Comparison of ENCODE assay signal across 13 mouse cellular contexts in the genomic region with DNA sequence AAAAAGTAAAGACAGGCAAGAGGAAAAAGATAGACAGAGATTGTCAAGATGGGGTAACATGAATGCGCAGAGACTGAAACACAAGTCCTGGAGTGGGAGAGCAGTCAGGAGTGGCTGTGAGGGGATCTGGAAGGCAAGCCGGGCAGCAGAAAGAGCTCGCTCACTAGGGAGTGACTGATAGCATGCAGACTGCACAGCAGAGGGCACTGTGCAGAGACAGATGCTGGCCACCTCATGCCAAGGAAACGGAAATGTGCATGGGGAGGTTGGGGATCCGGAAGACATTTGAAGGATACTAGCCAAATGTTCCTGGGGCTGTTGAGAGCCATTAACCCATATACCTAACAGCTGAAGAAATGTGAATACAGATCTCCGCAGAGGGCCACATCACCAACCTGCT. TPM values are rescaled to one million over a fixed set of nuclear protein-coding genes. Genes with fewer than 3 reads are reported as not detected.
DNase-seq lines count a peak whose midpoint lies in the region; ATAC-seq and TF ChIP-seq lines count a peak whose summit lies in the region.
"Had no signal": no experiment of that assay in that cellular context is flagged by ENCODE, and none has a peak within 500 bp of the region (broad histone marks: within the 10 kb centered on the region; RNA-seq: fewer than 3 reads in every experiment).

No protein-coding gene starts in this region.

- H3K9ac ChIP-seq in liver, postnatal 0 days (replicated peaks): no peak overlapping the region
- no peak overlapping the region for H3K9ac ChIP-seq in liver, embryonic 11.5 days (ENCODE audit: low read depth, low read length)
- H3K9ac ChIP-seq: embryonic facial prominence, embryonic 15.5 days; kidney, embryonic 15.5 days; limb, embryonic 12.5 days had no signal

- TF ChIP-seq CTCF in gastrocnemius, adult 2 months (IDR thresholded peaks at IDR 0.05): peak; percentile 22; the same call in 1 of the 2 replicates
- peak; percentile 53 for TF ChIP-seq CTCF in liver, postnatal 0 days (IDR thresholded peaks at IDR 0.05; ENCODE audit: low read depth)

- intact Hi-C loops in gastrocnemius, adult 2 months (cut with DNase I): no loop called here

- 68% methylated on average over 6 of the region's 6 CpGs for WGBS in liver, postnatal 0 days (ENCODE audit: insufficient replicate concordance)
- WGBS in liver, embryonic 11.5 days: 80% methylated on average over 6 of the region's 6 CpGs

- DNase-seq in gastrocnemius, adult 2 months: no peak
- no peak for DNase-seq in gastrocnemius, adult 18-20 months (ENCODE audit: low spot score)
- no peak for DNase-seq in liver, postnatal 0 days
- DNase-seq in liver, embryonic 11.5 days (ENCODE audit: low spot score): no peak
- DNase-seq in R1 (ENCODE audit: low read depth, low spot score): peak; percentile 32
- peak; percentile 16 for DNase-seq in embryo, embryonic 9.5 days (ENCODE audit: extremely low spot score)
- DNase-seq in right cerebral cortex, postnatal 4 days: no peak
- no peak for DNase-seq in kidney, adult 11 months
- DNase-seq: adrenal gland, postnatal 10 days had no signal

- no peak for TF ChIP-seq EP300 in liver, postnatal 0 days (IDR thresholded peaks at IDR 0.05; ENCODE audit: low read depth)

- peaks cover 7% of the 10 kb centered on the region; the same call in 1 of the 2 replicates for H3K36me3 ChIP-seq in liver, postnatal 0 days (replicated peaks; ENCODE audit: insufficient read depth, low read length)
- H3K36me3 ChIP-seq in liver, embryonic 11.5 days (ENCODE audit: control insufficient read depth, insufficient read depth, low read length): no peaks in the 10 kb centered on the region

- H3K4me3 ChIP-seq in gastrocnemius, adult 2 months: no peak overlapping the region
- no peak overlapping the region for H3K4me3 ChIP-seq in liver, postnatal 0 days (ENCODE audit: low read depth, low read length)
- no peak overlapping the region for H3K4me3 ChIP-seq in liver, embryonic 11.5 days (ENCODE audit: low read depth, low read length)
- H3K4me3 ChIP-seq: embryonic facial prominence, embryonic 15.5 days; kidney, embryonic 15.5 days; limb, embryonic 12.5 days; megakaryocyte, embryonic 14.5 days had no signal

- no peaks in the 10 kb centered on the region for H3K27me3 ChIP-seq in liver, postnatal 0 days (ENCODE audit: insufficient read depth, low read length)
- H3K27me3 ChIP-seq in liver, embryonic 11.5 days (replicated peaks; ENCODE audit: control insufficient read depth, insufficient read depth, low read length): no peaks in the 10 kb centered on the region
- H3K27me3 ChIP-seq: embryonic facial prominence, embryonic 15.5 days; kidney, embryonic 15.5 days; limb, embryonic 12.5 days; megakaryocyte, embryonic 14.5 days had no signal

- no peak for ATAC-seq in liver, postnatal 0 days
- ATAC-seq in liver, embryonic 11.5 days (replicated peaks; ENCODE audit: low FRiP score): no peak

- H3K9me3 ChIP-seq in liver, postnatal 0 days (ENCODE audit: low read length): no peaks in the 10 kb centered on the region
- H3K9me3 ChIP-seq in liver, embryonic 11.5 days (ENCODE audit: control insufficient read depth, low read length): no peaks in the 10 kb centered on the region
- H3K9me3 ChIP-seq: embryonic facial prominence, embryonic 15.5 days; kidney, embryonic 15.5 days; limb, embryonic 12.5 days; megakaryocyte, embryonic 14.5 days had no signal

- H3K4me2 ChIP-seq in liver, postnatal 0 days (ENCODE audit: low read depth, low read length): no peak overlapping the region
- H3K4me2 ChIP-seq in liver, embryonic 11.5 days: no peak overlapping the region
- H3K4me2 ChIP-seq: embryonic facial prominence, embryonic 15.5 days; kidney, embryonic 15.5 days; limb, embryonic 12.5 days had no signal

- peaks cover 3% of the 10 kb centered on the region; the same call in 1 of the 2 replicates for H3K4me1 ChIP-seq in liver, postnatal 0 days (ENCODE audit: insufficient read depth)
- H3K4me1 ChIP-seq in liver, embryonic 11.5 days (replicated peaks; ENCODE audit: control insufficient read depth, insufficient read depth, low read length): no peaks in the 10 kb centered on the region
- H3K4me1 ChIP-seq: embryonic facial prominence, embryonic 15.5 days had no signal

- H3K27ac ChIP-seq in gastrocnemius, adult 2 months: no peak overlapping the region
- H3K27ac ChIP-seq in liver, postnatal 0 days (ENCODE audit: low read depth): no peak overlapping the region
- no peak overlapping the region for H3K27ac ChIP-seq in liver, embryonic 11.5 days (ENCODE audit: low read depth, low read length)
- H3K27ac ChIP-seq: embryonic facial prominence, embryonic 15.5 days; kidney, embryonic 15.5 days; limb, embryonic 12.5 days had no signal

RNA-seq across cellular contexts. Expression of a gene that starts 33.2 kb away (rescaled TPM):
- 1 to 10 TPM; 6.7 to 7.9 TPM for total RNA-seq in gastrocnemius, adult 2 months (2021)
- 1 to 10 TPM; 5.8 to 6.6 TPM for total RNA-seq in gastrocnemius, adult 18-20 months (2021)
- polyA plus RNA-seq in liver, postnatal 0 days (2015; fragmentation: Nextera tagmentation; extraction: Ambion mirVana): 19.5 and 19.9 TPM in 2 replicates
- 53.1 and 53.7 TPM in 2 replicates for polyA plus RNA-seq in liver, embryonic 11.5 days (2014; fragmentation: Nextera tagmentation; extraction: Ambion mirVana)

Comparison
In these comparisons a context has a peak if more than half of its experiments do, and no peak if none do; other contexts are left out.
1. DNase-seq: peak in R1 (single experiment) and embryo, embryonic 9.5 days (single experiment); none in gastrocnemius, adult 2 months (single experiment), gastrocnemius, adult 18-20 months (single experiment), liver, postnatal 0 days (single experiment), liver, embryonic 11.5 days (single experiment), right cerebral cortex, postnatal 4 days (single experiment) and kidney, adult 11 months (single experiment).